Mouse (Mus musculus): ENCODE measurements at regions not wholly inside any gene's neighbourhood (a gene's known extent, or its start where the extent isn't known, plus 50 kb on each side); places are given as distances from the start of the nearest gene placed in this dataset.

DNA sequence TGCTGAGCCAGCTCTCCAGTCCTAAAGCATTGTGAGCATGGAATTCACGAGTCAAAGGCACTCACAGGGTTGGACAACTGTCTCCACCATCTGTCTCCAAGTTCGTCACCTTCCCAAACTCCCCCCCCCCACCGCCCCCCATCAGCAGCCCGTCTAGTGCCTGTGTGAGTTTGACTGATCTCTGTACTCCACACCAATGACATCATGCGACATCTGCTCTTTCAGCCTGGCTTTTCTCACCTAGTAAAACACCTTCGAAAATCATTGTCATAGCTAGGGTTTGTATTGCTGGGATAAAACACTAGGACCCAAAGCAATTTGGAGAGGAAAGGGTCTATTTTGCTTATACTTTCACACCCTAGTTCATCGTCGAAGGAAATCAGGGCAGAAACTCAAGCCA, 272.1 kb upstream of the Runx1 start:
- TF ChIP-seq CTCF (conservative IDR thresholded peaks at IDR 0.05; ENCODE audit: low read length) = no peak
- no peak for TF ChIP-seq POU5F1 (IDR thresholded peaks at IDR 0.05; ENCODE audit: borderline replicate concordance, low read length)
- TF ChIP-seq NANOG (IDR thresholded peaks at IDR 0.05; ENCODE audit: borderline replicate concordance, low read length) = no peak

Data from E14TG2a.4 (cell line).